Mouse (Mus musculus) gastrocnemius, postnatal 10 days (tissue): ENCODE measurements around the gene Zfp277. TPM values are rescaled to one million over a fixed set of nuclear protein-coding genes. Genes with fewer than 3 reads are reported as not detected.
A peak's percentile ranks its signal among the peaks of the same experiment; 100 is the strongest.

Experiments used
- DNase-seq: peaks from one replicate; pipeline ENCODE4 v3.0.0; 2021; ENCODE audit warnings: mixed read lengths
- total RNA-seq, 2 experiments: library from RNA; stranded (reverse); gene quantifications; 2 replicates each; pipeline ENCODE4 v1.2.3; 2021

Gene Zfp277
- total RNA-seq, 2 experiments from 2014 or later: 14.1 to 14.8 TPM

DNA sequence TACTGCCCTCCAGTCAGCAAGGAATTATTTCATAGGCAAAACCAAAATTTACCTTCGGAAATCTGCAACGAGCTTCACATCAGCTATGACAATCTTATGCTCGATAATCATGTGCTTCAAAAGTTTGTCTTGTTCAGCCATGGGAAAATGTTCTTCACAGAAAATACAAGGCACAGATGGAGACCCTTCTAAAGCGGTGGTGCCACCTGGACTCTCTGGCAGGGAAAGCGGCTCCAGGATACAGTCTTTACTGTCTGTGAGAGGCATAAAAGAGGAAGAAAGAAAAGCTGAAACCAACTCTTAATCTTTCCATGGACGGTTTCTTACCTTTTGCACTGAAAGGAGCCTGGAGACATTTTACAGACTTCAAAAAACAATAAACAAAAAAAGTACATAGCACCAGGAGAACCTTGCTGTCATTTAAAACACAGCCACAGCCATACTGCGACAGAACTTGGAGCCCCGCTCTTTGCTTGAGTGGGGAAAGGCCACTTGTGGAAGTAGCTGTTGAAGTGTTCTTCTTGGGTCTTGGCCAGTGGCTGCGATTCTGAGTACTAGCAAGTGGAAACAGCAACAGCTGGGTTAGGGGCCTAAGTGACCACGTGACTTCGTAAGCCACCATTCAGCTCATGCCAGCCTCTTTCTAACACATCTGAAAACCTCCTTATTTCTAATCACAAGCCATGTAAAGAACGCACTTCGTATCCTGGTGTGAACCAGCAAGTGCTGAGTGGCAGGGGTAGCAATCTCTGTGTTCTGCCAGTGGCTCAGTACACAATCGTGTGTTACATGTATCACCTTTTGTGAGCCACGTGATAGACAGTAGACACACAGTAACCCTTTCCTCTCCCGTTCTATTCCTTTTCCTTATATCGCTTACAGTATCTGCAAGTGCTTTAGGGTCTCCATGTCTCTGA, 66.8 kb downstream of the Zfp277 start:
- DNase-seq: no peak

GRCm38 (mm10) chr12:40351879-40352278, 93.8 kb downstream of the Zfp277 start:
- no peak for DNase-seq

DNA sequence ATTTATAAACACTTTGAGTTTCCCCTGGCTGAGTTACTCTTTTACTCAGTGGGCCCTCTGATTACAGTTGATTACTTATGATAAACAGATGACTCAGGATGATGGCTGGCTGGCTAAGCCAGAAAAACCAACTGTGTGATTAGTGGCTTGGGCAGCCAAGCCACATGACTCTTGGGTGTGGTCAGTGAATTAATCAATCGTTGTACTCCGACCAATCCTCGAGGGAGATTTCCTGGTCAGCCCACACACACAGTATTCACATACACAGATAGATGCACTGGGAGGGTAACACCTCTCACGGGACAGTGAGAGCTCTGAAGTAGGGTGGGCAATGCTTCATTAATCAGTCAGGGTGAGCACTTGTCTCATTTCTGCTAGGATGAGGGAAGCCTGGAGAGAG, 97.5 kb downstream of the Zfp277 start:
- DNase-seq: no peak

DNA sequence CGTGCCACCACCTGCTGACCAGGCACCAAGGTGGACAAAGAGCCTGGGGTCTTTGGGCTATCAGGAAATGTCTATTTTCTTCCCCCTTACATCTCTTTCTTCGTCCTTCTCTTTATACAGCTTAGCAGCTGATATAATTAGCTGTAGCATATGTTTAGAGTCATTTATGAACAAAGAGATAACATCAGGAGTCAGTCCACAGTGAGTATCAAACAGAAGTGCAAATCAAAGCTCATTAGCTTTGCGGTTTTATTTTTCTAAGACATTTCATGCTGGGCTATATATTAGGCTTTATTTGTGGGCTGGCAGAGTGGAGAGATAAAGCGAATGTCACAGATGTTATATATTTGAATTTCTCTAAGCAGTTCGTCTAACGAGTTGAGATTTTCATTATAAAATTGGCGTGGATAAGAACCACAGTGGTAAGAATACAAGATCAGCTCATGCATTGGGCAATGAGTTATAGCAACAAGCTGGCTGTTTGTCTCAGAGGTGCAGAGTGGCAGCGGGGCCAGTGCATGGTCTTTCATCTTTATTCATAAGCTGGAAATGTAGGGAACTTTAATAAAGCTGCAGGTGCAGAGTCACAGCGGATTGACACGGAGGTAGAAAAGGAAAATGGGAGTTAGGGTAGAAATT, 98.5 kb downstream of the Zfp277 start:
- no peak for DNase-seq

DNA sequence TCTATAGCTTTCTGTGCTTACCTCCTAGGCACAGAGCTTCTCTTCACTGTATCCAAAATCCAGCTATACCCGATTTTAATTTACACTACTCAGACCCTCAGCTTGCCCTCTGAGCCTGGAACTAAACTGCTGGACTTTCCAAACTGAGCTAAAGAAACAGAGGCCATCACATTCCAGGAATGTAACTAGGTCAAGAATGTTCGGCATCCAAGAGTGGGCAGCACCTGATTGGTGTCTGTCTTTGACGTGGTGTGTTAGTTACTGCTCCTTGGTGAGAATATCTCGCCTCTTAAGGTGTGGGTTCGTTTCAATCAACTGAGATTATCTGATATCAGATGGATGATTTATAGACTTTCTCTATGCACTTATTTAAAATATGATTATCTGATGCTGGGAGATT, 104.3 kb downstream of the Zfp277 start:
- DNase-seq: no peak

GRCm38 (mm10) chr12:40335303-40335702, 110.4 kb downstream of the Zfp277 start:
- DNase-seq: no peak

GRCm38 (mm10) chr12:40331467-40331866, 114.2 kb downstream of the Zfp277 start:
- no peak for DNase-seq

- peak; percentile 31 for DNase-seq
Observed at GRCm38 (mm10) chr12:40327012-40327660, 118.6 kb downstream of the Zfp277 start.

DNA sequence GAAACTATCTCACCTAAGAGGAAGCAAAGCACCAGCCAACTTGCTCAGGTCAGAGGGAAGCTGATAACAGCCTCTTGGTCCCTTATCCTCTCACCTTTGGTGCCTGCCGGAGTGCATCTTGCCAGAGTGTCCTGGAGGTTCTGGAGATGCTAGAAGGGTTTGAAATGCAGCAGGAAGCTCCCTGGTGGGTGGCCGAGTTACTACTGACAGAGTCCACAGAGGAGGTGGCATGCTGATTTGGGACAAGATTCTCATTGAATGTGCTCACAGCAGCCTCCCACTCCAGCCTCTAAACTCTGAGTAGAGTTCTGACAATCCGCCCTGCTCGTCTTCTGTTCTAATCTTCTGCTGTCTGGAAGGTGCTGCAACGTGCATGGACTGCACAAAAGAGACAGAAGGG, 120.1 kb downstream of the Zfp277 start:
- no peak for DNase-seq

- DNase-seq: no peak
Observed at GRCm38 (mm10) chr12:40324819-40325218, 120.9 kb downstream of the Zfp277 start.

DNA sequence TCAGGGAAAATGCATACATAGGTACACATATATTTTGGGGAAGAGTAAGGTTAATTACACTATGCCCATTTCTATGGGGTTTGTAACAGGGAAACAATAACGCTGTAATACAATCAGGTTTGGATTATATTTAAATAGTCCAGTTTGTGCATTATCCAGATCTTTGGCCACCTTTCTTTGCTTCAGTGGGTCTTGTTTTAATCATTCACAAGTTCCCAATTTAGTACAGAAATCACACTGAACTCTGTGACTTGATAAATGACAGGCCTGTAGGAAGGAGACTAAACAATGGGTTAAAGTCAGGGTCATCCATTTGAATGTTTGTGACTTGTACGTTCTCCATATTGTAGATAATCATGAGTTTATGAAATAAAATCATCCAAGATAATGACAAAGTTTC, 130.6 kb downstream of the Zfp277 start:
- no peak for DNase-seq

- DNase-seq: no peak
Observed at GRCm38 (mm10) chr12:40303960-40304359, 141.7 kb downstream of the Zfp277 start.

GRCm38 (mm10) chr12:40298636-40299035, 147.1 kb downstream of the Zfp277 start:
- DNase-seq: no peak

- no peak for DNase-seq
Observed at GRCm38 (mm10) chr12:40286539-40286938, 159.2 kb downstream of the Zfp277 start.

GRCm38 (mm10) chr12:40280596-40281325, 164.9 kb downstream of the Zfp277 start:
- DNase-seq: no peak

GRCm38 (mm10) chr12:40277581-40277980, 168.1 kb downstream of the Zfp277 start:
- no peak for DNase-seq

DNA sequence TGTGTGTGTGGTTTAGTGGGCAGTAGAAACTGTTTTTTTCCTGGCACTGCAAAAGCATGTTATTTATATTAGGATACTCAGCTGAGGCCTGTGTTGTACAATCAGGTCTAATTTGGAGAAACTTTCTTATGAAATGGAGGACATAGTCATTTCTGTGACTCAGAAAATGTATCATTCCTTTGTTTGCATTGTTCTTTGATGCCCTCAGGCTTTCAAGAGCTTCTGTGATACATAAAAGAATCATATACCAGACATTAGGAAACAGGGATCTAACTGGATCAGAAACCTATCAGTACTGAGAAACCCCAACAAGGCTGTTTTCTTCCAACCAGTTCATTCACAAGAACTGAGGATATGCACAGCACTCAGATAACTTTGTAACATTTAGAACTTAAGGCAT, 170.8 kb downstream of the Zfp277 start:
- DNase-seq: no peak

GRCm38 (mm10) chr12:40273339-40273738, 172.4 kb downstream of the Zfp277 start:
- no peak for DNase-seq

DNA sequence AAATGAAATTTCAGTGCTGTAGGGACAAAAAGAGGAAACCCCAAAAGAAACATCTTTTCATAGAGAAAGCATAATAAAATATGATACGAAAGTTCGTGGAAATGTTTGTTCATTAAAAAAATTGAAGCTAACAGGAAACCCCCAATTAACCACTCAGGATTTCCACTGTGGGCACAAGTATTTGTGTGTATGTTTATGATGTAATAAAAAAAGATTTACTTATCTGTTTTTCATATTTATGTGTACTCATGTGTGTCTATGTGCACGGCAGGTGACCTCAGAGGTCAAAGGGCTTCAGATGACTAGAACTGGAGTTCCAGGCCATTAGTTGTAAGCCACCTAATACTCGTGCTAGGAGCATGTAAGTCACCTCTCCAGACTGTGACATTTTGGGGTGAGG, 173.0 kb downstream of the Zfp277 start:
- no peak for DNase-seq

GRCm38 (mm10) chr12:40268313-40268712, 177.4 kb downstream of the Zfp277 start:
- no peak for DNase-seq
